Mouse (Mus musculus) heart, embryonic 16.5 days (tissue): ENCODE measurements at regions not wholly inside any gene's neighbourhood (a gene's known extent, or its start where the extent isn't known, plus 50 kb on each side); places are given as distances from the start of the nearest gene placed in this dataset.

Experiments used
- ATAC-seq: fragments of 200-750 bp; cut with Nextera tagmentation; replicated peaks from 2 replicates; pipeline ENCODE4 v1.8.0; 2017; ENCODE audit warnings: moderate number of reproducible peaks; ENCODE audit not compliant: insufficient read depth, low FRiP score; ENCODE audit errors: extremely low read depth
- H3K27ac ChIP-seq: fragments of 300-500 bp; sonication (generic); 2 replicates; pipeline ENCODE4 v1.5.1; 2014; ENCODE audit warnings: mild to moderate bottlenecking, low read length, control low read depth, moderate library complexity
- H3K27me3 ChIP-seq: fragments of 300-500 bp; sonication (generic); 2 replicates; pipeline ENCODE4 v1.6.1; 2014; ENCODE audit warnings: low read length, mixed read lengths; ENCODE audit not compliant: control insufficient read depth, insufficient read depth
- H3K36me3 ChIP-seq: fragments of 300-500 bp; sonication (generic); 2 replicates; pipeline ENCODE4 v1.6.1; 2014; ENCODE audit not compliant: control insufficient read depth, insufficient read depth
- H3K4me1 ChIP-seq: fragments of 300-500 bp; sonication (generic); 2 replicates; pipeline ENCODE4 v1.6.1; 2014; ENCODE audit warnings: low read length, mixed read lengths; ENCODE audit not compliant: control insufficient read depth, insufficient read depth
- H3K4me2 ChIP-seq: fragments of 300-500 bp; sonication (generic); 2 replicates; pipeline ENCODE4 v1.6.1; 2014; ENCODE audit warnings: low read depth, mild to moderate bottlenecking, control low read depth, low read length
- H3K4me3 ChIP-seq: fragments of 300-500 bp; sonication (generic); 2 replicates; pipeline ENCODE4 v1.5.1; 2014; ENCODE audit warnings: mild to moderate bottlenecking, control low read depth, low read length
- H3K9ac ChIP-seq: fragments of 300-500 bp; sonication (generic); 2 replicates; pipeline ENCODE4 v1.6.1; 2014; ENCODE audit warnings: low read length, control low read depth
- H3K9me3 ChIP-seq: fragments of 300-500 bp; sonication (generic); replicated peaks from 2 replicates; pipeline ENCODE4 v1.6.1; 2016; ENCODE audit warnings: low read length; ENCODE audit not compliant: control insufficient read depth
- WGBS: fragments of 180-500 bp; shearing (Covaris S2); extraction: QIAGEN DNeasy Blood & Tissue Kit; methylation state at CpG from one replicate; pipeline ENCODE4 v1.1.7; 2014; 5-methylcytosine and 5-hydroxymethylcytosine counted together

GRCm38 (mm10) chr13:97533896-97534666 is 226.4 kb downstream of the Gm10260 start:
- H3K9ac ChIP-seq: no peak overlapping the region
- no peaks in the 10 kb centered on the region for H3K36me3 ChIP-seq
- ATAC-seq: peak; percentile 65
- H3K4me2 ChIP-seq: no peak overlapping the region
- H3K4me3 ChIP-seq: no peak overlapping the region
- no peaks in the 10 kb centered on the region for H3K27me3 ChIP-seq
- WGBS: 54% methylated on average over 11 of the region's 11 CpGs
- H3K4me1 ChIP-seq: peaks cover 14% of the 10 kb centered on the region
- peak overlapping the region; percentile 14; the same call in 1 of the 2 replicates for H3K27ac ChIP-seq
- no peaks in the 10 kb centered on the region for H3K9me3 ChIP-seq

DNA sequence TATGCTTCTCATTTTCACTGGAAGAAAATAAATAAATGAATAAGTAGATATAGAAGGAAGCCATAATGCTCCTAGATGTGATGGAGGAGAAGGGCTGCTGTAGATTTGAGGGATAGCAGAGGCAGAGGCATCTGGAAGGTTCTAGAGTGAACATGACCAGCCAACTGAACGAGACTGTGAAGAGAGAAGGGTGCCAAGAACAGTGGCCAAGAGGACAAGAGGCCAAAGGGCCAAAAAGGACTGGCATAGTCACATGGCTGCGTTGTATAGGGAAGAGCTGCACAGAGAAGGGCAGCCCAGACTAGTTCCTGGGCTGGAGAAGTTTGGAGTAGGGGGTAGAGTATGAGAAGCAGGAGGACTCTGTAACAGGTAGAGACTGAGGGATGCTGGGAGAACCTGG is 229.3 kb downstream of the Gm10260 start:
- ATAC-seq: no peak
- Histone ChIP-seq H3K4me2 (no peak overlapping the region), H3K4me1 (peaks cover 14% of the 10 kb centered on the region), H3K4me3 (no peak overlapping the region), H3K9me3 (no peaks in the 10 kb centered on the region), H3K36me3 (no peaks in the 10 kb centered on the region), H3K27ac (no peak overlapping the region), H3K27me3 (no peaks in the 10 kb centered on the region), H3K9ac (no peak overlapping the region)
- 79% methylated on average over 2 of the region's 2 CpGs for WGBS

DNA sequence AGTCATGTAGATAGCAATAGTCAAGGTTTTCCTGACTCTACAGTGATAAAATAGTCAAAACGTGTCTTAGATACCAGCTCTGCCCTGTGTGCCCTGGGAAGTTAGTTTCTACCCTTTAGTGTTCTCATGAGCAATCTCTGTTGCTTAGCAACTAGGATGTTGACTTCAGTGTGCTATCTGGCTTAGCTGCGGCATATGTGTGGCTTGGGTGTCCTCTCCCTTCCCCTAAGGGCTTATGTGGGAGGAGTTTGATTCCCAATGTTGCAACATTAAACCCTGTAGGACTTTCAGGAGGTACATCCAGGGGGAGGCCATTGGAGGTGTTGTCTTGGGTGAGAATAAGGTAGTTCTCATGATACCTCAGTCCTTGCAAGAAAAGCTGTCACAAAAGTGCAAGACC is 229.9 kb downstream of the Gm10260 start:
- no peak overlapping the region for H3K27ac ChIP-seq
- 0 out of 2 replicates have a peak, but pooled peaks have one; percentile 58 for ATAC-seq
- no peaks in the 10 kb centered on the region for H3K27me3 ChIP-seq
- no peaks in the 10 kb centered on the region for H3K9me3 ChIP-seq
- no peaks in the 10 kb centered on the region for H3K36me3 ChIP-seq
- no peak overlapping the region for H3K9ac ChIP-seq
- no peak overlapping the region for H3K4me2 ChIP-seq
- no peak overlapping the region for H3K4me3 ChIP-seq
- WGBS: 16% methylated on average over 2 of the region's 2 CpGs
- peaks cover 14% of the 10 kb centered on the region for H3K4me1 ChIP-seq

- H3K9ac ChIP-seq: no peak overlapping the region
- no peak overlapping the region for H3K4me2 ChIP-seq
- no peak overlapping the region for H3K27ac ChIP-seq
- H3K27me3 ChIP-seq: no peaks in the 10 kb centered on the region
- no peaks in the 10 kb centered on the region for H3K9me3 ChIP-seq
- H3K4me1 ChIP-seq: peaks cover 9% of the 10 kb centered on the region
- WGBS: 82% methylated on average over 2 of the region's 2 CpGs
- no peaks in the 10 kb centered on the region for H3K36me3 ChIP-seq
- no peak overlapping the region for H3K4me3 ChIP-seq
- ATAC-seq: no peak
Measured at GRCm38 (mm10) chr13:97527958-97528357, 232.5 kb downstream of the Gm10260 start.

- Histone ChIP-seq H3K4me3 (no peak overlapping the region), H3K4me1 (peaks cover 4% of the 10 kb centered on the region), H3K36me3 (no peaks in the 10 kb centered on the region), H3K27me3 (no peaks in the 10 kb centered on the region), H3K4me2 (no peak overlapping the region), H3K27ac (no peak overlapping the region), H3K9ac (no peak overlapping the region), H3K9me3 (no peaks in the 10 kb centered on the region)
- WGBS: 53% methylated on average over 7 of the region's 7 CpGs
- ATAC-seq: no peak
Measured at GRCm38 (mm10) chr13:97524847-97525434, 235.5 kb downstream of the Gm10260 start.

DNA sequence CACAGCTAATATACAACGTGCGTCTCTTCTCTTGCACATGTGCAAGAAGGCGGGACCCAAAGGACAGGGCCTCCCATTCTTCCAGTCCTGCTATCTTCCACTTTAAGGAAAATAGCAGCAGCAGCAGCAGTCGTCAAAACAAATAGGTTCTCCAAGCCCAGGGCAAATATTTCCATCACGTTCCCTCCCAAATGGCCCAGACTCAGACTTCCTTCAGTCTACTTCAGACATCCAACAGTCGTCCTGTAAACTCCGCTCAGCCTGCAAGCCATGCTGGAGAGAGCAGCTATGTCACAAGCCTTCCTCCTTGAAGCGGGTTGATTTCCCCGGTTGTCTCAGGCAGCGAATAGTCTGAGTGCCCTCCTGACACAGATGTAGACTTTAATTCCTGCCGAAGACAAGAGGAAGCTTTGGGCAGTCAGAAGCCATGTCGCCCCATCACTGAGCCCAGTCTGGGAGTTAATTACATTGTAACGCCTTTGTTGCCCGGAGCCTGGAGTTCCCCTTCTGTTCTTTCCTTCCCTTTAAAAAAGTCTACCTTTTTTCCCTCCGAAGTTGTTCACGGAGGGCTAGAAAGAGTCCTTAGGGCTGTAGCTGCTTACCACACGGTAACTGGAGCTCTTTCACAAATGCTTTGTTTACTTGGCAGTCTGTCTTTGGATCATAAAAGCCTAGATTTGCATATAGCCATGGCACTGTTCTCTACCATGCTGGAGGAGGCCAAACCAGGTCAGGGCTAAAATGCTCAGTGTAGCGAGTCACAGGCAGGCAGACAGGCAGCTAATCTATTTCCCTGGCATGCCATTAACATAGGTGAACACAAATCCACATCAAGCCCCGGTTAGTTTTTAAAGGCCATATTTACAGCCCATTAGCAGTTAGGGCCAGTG is 236.7 kb downstream of the Gm10260 start:
- Histone ChIP-seq H3K4me1 (peaks cover 4% of the 10 kb centered on the region), H3K4me2 (no peak overlapping the region), H3K27me3 (no peaks in the 10 kb centered on the region), H3K9me3 (no peaks in the 10 kb centered on the region), H3K9ac (no peak overlapping the region), H3K36me3 (no peaks in the 10 kb centered on the region), H3K4me3 (no peak overlapping the region), H3K27ac (peak overlapping the region; percentile 53)
- ATAC-seq: no peak
- 52% methylated on average over 19 of the region's 19 CpGs for WGBS

DNA sequence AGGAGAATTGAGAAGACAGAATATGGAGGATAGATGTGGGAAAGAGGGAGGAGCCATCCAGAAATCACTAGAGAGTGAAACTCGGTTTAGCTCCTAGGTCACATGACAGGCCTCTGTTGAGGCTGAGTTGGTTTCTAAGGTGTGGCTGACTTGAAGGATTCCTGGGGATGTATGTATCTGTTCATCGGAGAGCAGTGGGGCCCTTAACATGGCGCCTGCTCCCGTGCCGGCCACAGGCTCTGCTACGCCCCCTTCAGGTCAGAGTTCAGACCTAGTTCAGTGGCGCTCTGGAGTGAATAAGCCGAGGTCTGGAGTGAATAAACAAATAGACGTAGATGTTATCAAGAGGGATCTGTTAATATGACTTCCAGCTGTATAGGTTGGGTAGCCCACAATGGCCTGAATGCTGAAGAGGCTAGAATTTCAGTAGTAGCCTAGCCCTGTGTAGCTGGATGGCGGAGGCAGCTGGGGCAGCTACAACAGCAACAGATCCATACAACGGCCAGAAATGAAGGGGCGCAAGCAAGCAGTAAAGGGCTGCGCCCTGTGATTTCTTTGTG is 239.4 kb downstream of the Gm10260 start:
- H3K4me3 ChIP-seq: no peak overlapping the region
- no peak for ATAC-seq
- H3K27ac ChIP-seq: no peak overlapping the region
- H3K27me3 ChIP-seq: no peaks in the 10 kb centered on the region
- no peak overlapping the region for H3K9ac ChIP-seq
- H3K4me2 ChIP-seq: no peak overlapping the region
- H3K9me3 ChIP-seq: no peaks in the 10 kb centered on the region
- WGBS: 87% methylated on average over 13 of the region's 13 CpGs
- H3K4me1 ChIP-seq: peaks cover 4% of the 10 kb centered on the region
- no peaks in the 10 kb centered on the region for H3K36me3 ChIP-seq

- H3K4me1 ChIP-seq: no peaks in the 10 kb centered on the region
- no peak overlapping the region for H3K4me2 ChIP-seq
- H3K27ac ChIP-seq: no peak overlapping the region
- no peak overlapping the region for H3K9ac ChIP-seq
- H3K4me3 ChIP-seq: no peak overlapping the region
- H3K36me3 ChIP-seq: no peaks in the 10 kb centered on the region
- no peak for ATAC-seq
- no peaks in the 10 kb centered on the region for H3K27me3 ChIP-seq
- WGBS: 92% methylated on average over 4 of the region's 4 CpGs
- no peaks in the 10 kb centered on the region for H3K9me3 ChIP-seq
Measured at GRCm38 (mm10) chr13:97516731-97517130, 243.7 kb downstream of the Gm10260 start.
